Mouse (Mus musculus) heart, postnatal 14 days (tissue): ENCODE results near the gene Hoxc6. TPM values are rescaled to one million over a fixed set of nuclear protein-coding genes. Genes with fewer than 3 reads are reported as not detected.

ENCODE experiments used
- DNase-seq, 2 experiments: peaks; one replicate each; pipeline ENCODE4 v3.0.0; 2021 to 2022
- intact Hi-C: fragments of 180-260 bp; cut with DNase I; formaldehyde crosslinking; loops from one replicate; pipeline ENCODE4 v1.15.1; 2025
- total RNA-seq, 2 experiments: library from RNA; stranded (reverse); gene quantifications; 2 replicates each; pipeline ENCODE4 v1.2.3; 2021

The Hoxc6 gene
- total RNA-seq, 2 experiments from 2014 or later, result not detected

DNA sequence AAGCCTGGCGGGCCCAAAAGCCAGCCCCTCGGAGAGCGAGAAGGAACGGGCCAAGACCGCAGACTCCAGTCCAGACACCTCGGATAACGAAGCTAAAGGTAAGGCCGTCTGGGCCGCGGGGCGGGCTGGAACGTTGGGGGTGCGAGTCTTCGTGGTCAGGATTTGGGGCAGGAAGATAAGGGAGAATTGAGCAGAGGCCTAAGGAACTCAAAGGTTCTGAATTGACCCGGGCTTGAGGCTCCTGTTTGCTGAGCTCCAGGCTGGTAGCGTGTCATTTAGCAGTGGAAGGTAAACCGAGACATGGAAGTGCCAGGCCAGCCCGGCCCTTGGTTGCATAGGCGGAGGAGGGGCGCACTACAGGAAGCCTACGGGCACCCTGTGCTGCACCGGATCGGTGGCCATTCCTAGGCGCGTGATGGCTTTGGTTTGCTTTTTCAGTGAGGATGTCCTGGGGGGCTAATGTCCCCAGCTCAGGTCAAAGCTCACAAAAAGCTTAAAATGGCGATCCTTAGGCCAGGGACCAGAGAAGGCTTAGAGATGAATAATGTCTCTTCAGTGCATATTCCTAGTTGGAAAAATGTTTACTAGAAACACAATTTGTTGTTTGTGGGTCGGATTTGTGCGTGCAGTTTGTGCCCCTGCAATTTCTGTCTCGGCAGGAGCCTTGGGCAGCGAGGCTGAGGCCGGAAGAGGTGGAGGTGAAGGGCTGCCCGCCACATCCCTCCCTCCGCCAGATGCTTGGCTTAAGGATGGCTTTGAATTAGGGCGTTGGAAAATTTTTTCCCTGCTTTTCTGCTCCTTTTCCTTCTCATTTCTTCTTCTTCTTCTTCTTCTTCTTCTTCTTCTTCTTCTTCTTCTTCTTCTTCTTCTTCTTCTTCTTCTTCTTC is 30.3 kb upstream of the Hoxc6 start:
- intact Hi-C loops, result no loop called here
- no peak for DNase-seq

- intact Hi-C loops, result no loop called here
- DNase-seq, result no peak
Measured at GRCm38 (mm10) chr15:102969296-102969695, 28.8 kb upstream of the Hoxc6 start.

DNA sequence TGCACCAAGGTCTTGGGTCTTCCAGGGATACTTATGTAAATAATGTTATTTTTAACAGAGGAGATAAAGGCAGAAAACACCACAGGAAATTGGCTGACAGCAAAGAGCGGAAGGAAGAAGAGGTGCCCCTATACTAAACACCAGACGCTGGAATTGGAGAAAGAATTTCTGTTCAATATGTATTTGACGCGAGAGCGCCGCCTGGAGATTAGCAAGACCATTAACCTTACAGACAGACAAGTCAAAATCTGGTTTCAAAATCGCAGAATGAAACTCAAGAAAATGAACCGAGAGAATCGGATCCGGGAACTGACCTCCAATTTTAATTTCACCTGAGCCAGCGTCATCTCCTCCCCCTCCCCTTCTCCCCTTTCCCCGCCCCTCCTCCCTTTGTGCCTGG is 27.3 kb upstream of the Hoxc6 start:
- intact Hi-C loops, result loop anchor here (5.0 kb wide), 1 partner anchor 208 kb away; no protein-coding TSS in a partner anchor
- DNase-seq, result no peak

- intact Hi-C loops, result loop anchor here (5.0 kb wide), 1 partner anchor 210 kb away; no protein-coding TSS in a partner anchor
- DNase-seq, result no peak
Measured at GRCm38 (mm10) chr15:102972254-102972653, 25.8 kb upstream of the Hoxc6 start.

- intact Hi-C loops, result loop anchor here (5.0 kb wide), 1 partner anchor 210 kb away; no protein-coding TSS in a partner anchor
- no peak for DNase-seq
Measured at GRCm38 (mm10) chr15:102972753-102973152, 25.3 kb upstream of the Hoxc6 start.

GRCm38 (mm10) chr15:102975034-102975433 is 23.0 kb upstream of the Hoxc6 start:
- intact Hi-C loops, result no loop called here
- DNase-seq, result no peak

DNA sequence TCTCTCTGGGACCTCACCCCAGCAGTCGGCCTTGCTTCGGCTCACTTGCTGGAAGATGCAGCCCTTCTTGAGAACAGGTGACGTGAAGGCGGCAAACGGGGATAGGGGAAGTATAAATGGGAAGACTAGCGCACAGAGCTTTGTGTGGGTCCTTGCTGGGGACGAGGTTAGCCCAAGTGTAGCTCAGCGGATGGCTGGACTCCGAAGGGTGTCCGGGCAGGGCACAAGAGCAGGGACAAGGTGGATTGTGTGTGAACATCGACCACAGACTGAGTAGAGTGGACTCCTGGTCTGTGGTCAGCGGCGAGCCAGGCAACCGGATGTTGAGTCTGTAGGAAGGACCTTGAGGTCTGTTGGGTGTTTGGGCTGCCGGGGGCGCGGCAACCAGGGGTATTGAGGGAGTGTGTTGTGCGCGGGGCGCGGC is 22.4 kb upstream of the Hoxc6 start:
- intact Hi-C loops, result no loop called here
- DNase-seq, result no peak

GRCm38 (mm10) chr15:102976171-102976570 is 21.9 kb upstream of the Hoxc6 start, which contains the start of gene Hoxc9:
Gene Hoxc9 (plus strand): TSS chr15:102976439.
- DNase-seq, result no peak
- intact Hi-C loops, result no loop called here

- intact Hi-C loops, result no loop called here
- DNase-seq, result no peak
Measured at GRCm38 (mm10) chr15:102976631-102977422, 21.2 kb upstream of the Hoxc6 start.

- intact Hi-C loops, result no loop called here
- no peak for DNase-seq
Measured at GRCm38 (mm10) chr15:102977423-102977974, 20.6 kb upstream of the Hoxc6 start.

GRCm38 (mm10) chr15:102978615-102979515 is 19.2 kb upstream of the Hoxc6 start:
- no peak for DNase-seq
- intact Hi-C loops, result no loop called here

DNA sequence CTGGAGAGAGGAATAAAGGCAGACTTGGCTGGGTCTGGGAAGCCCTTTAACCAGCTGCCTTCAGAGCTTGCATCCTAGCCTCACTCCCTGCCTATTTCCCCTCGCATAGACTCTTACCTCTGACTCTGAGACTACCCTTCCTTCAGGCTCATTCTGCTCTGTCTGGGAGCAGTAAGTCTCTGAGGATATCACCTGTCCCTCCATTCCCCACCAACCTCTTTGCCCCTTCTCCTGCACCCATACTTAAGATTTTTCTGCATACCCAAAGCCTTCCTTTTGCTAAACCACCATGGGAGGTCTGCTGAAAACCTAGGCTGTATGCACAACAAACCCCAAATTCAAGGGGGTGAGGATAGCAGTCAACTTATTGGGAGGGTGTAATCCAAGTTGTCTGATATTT is 18.1 kb upstream of the Hoxc6 start:
- intact Hi-C loops, result no loop called here

GRCm38 (mm10) chr15:102980352-102980751 is 17.7 kb upstream of the Hoxc6 start:
- no peak for DNase-seq
- intact Hi-C loops, result no loop called here

More for the DNA sequence above, 18.1 kb upstream of the Hoxc6 start:
- DNase-seq, result no peak

DNA sequence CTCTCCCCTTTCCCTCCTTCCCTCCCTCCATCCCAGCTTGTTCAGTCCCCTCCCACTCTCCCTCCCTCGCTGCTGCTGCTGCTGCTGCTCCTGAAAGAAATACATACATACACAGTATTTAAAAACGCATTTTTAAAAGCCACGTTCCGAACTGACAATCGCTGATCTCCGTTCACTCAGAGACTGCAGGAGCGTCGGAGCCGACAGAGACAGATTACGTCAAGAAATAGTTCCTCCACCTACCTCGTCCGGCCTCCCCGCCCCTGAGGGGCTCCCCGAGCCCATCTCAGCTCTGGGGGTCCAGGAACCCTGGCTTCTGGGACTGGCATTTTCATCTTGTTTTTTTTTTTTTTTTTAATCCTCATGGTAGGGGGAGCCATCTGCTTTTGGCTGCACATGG is 17.1 kb upstream of the Hoxc6 start:
- intact Hi-C loops, result no loop called here
- no peak for DNase-seq

GRCm38 (mm10) chr15:102981379-102982288 is 16.4 kb upstream of the Hoxc6 start:
- intact Hi-C loops, result no loop called here
- no peak for DNase-seq

DNA sequence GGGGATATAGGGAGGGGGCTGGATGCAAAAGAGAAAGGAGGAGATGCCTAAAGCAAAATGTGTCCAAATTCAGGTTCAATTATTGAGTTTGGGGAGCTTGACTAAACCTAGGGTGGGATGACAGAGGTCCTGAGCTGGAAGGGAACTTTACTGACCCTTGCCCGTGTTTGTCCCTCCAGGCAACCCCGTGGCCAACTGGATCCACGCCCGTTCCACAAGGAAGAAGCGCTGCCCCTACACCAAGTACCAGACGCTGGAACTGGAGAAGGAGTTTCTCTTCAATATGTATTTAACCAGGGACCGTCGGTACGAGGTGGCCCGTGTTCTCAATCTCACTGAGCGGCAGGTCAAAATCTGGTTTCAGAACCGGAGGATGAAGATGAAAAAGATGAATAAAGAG is 14.3 kb upstream of the Hoxc6 start:
- intact Hi-C loops, result no loop called here

DNA sequence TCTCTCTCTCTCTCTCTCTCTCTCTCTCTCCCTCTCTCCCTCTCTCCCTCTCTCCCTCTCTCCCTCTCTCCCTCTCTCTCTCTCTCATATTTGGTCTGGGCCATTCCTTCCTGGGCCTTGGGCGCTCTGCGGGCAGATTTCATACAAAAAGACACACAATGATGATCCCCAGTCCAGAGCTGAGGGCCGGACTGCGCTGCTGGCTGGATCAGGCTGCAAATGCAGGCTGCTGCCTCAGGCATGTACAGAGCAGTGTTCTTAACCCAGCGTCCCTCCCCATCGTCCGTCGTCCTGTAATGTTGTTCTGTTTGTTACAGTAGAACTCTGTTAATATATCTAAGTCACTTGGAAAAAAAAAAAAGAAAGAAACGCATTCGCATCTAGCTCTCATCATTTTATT is 13.5 kb upstream of the Hoxc6 start:
- DNase-seq, result no peak
- intact Hi-C loops, result no loop called here

More for the DNA sequence above, 14.3 kb upstream of the Hoxc6 start:
- DNase-seq, result no peak

DNA sequence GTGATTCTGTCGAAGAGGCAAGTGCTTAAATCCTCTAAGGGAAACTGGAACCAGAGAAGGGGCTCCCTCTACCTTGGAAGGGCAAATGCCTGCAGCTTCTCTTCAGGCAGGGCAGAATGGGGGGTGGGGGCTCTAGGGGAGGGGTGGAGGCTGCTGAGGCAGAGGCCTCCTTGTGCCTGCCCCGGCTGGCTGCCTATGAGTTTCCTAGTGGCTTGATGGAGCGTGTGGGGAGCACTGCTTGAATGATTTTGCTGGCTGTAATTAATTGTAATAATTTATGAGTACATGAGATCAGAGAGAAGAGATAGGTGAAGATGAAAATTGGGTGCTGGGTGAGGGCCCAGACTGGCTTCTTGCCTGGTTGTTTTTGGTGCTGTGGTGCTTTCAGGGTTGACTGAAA is 13.1 kb upstream of the Hoxc6 start:
- DNase-seq, result no peak
- intact Hi-C loops, result loop anchor here (5.0 kb wide), 2 partner anchors 147 to 322 kb away; no protein-coding TSS in a partner anchor
